Mouse (Mus musculus): ENCODE data around the gene Fam187b. TPM values are rescaled to one million over a fixed set of nuclear protein-coding genes. Genes with fewer than 3 reads are reported as not detected.

Fam187b gene
- polyA plus RNA-seq, 3 experiments from 2014 or later = 0.55 to 1.0 (median 0.96) TPM

DNA sequence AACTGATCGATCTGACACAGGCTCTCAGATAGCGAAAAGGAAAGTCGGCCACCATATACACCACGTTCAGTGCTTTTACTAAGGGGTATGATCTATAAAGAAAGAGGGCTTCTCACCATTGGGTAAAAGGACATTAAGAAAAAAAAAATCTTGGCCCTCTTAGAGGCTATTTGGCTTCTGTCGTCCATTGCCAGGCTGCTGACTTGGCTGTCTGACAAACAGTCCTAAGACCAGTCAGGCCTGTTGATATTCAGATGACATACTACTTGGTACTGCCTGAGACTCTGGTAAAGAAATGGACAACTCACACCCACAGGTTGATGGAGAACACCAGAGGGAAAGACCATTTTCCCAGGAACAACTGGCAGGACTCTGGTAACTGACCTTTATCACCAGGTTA is 39.4 kb downstream of the Fam187b start:
- ATAC-seq = no peak

DNA sequence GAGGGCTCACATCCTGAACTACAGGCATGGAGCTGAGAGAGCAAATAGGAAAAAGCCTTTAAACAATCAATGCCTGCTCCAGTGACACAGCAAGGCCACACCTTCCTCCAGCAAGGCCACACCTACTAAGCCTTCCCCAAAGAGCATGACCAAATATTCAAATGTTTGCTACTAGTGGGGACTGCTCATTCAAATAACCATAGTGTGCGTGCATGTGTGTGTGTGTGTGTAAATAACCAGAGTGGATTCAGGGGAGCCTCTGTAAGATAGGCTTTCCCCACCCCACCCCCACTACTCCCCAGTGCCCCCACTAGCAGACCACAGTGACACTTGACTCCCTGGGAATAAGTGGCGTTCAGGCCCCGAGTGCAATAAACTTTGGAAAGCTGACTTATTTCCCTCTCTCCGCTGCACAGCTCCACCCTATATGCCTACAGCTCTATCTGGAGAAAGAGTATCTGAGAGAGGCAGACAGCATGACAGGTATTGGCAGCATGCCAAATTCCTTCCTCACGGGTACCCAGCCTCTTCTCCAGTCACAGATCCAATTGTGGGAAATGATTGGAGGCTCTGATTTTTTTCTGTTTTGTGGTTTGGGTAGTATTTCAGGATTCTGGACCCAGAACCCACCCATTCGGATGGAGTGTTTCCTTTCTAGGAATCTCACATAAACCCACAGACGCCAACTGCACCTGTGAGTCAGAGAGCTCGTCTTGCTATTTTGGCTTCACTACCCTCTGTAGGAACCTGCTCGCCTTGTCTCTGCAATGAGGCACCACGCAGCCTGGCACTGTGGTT is 43.7 kb downstream of the Fam187b start:
- ATAC-seq = no peak

DNA sequence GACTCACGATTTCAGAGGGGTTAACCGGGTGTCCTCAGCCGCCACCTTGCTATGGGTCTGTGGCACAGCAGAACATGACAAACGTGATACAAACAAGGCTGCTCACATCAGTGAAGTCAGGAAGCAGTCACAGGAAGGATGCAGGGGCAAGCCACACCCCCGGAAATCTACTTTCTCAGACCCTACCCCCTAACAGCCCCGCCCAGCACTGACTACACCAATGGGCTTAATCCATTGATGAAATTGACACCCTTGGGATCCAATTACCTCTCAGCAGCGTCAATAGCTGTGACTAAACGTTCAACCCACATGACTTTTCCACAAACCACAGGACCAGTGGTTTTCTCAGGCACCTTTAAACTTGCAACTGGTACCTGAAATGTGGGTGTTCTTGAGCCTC is 55.0 kb downstream of the Fam187b start:
- no peak for ATAC-seq

DNA sequence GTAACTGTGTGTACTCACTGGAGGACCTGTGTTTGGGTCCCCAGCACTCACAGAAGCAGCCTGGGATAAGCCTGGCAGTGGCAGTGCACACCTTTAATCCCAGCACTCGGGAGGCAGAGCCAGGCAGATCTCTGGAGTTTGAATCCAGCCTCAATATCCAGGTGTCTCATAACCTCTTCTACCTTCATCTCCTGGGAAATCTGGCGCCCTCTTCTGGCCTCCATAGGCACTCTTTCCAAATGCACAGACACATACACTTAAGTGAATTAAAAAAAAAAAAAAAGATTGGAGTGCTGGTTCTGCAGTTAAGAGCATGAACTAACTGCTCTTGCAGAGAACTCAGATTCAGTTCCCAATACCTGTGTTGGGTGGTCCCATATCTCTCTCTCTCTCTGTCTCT is 57.1 kb downstream of the Fam187b start:
- no peak for ATAC-seq

DNA sequence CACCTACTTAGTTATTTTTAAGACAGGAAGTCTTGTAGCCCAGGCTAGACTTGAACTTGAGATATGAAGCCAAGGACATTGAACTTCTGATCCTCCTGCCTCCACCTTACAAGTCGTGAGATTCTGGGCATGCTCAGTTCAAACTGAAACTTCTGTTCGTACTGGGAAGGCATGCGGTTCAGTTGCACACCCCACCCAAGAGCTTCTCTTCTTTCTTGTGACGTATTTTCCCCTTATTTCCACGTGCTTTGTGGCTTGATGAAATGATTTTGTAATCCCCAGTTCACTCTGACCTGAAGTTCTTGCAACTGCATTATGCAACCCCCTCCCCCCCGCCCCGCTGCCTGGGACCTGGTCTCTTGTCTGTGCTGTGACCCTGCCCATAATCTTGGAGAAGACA is 58.1 kb downstream of the Fam187b start:
- no peak for ATAC-seq

DNA sequence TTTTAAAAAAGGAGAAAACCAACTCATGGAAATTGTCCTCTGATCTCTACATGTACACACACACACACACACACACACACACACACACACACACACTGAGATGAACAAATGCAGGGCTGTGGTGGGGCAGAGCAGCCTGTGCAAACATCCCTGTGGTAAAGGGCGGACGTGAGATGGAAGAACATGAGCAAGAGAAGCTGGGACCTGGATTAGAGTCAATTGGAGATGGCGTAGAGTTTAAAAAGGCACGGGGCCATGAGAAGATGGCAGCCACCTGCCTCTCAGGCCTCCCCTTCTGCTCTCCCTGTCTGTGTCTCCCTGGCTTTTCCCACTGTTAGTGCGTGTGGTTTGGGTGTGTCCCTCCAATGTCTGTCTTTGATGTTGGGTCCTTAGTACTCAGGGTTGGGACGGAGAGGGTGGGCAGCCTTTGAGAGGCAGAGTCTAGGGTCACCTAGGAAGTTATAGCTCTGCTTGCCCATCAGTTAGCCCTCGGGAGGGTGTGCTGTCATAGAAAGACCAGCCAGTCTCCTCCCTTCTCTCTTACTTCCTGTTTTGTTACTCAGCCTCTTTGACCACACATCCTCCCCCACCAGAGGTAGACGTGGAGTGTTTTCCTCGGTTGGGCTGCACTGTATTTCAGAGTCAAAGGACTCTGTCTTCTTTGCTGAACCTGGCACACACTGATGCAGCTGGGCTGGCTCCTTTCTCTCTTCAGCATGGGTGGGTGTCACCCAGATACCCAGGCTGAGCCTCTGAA is 60.0 kb downstream of the Fam187b start:
- peak; percentile 69 for ATAC-seq

DNA sequence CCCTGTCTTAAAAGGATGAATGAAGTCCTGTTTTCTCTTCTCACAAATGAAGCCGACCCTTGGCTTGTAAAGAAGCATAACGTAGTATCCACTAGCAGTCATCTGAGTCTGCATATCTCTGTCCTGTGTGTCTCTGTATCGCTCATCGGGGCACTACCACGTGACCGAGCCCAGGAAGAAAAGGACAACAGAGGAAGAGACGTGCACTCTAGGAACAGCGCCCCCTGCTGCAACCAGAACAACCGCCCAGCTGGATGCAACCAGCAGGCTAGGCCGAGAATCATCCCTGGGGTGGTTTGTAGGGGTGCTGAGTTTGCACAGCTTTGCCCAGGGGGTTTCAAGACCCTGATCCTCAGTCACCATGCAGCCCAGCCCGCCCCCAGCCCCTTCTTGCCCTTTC is 61.2 kb downstream of the Fam187b start:
- peak; percentile 39 for ATAC-seq

DNA sequence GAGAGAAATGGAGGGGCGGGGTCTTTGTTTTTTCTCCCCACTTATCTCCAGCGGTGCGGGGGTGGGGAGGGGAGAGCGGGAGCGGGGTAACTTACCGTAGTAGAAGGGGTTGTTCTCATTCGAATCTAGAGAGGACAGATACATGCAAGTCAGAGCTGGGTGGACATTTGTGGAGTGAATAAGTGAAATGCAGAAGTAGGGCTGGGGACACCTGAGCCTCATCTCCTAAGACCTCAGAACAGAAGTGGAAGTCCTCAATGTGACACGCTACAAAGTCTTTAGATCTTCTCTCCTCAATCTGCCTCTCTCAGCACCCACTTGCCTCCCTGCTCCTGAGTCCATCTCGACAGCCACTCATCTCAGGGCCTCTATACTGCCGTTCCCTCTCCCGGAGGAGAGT is 61.7 kb downstream of the Fam187b start:
- ATAC-seq = no peak

DNA sequence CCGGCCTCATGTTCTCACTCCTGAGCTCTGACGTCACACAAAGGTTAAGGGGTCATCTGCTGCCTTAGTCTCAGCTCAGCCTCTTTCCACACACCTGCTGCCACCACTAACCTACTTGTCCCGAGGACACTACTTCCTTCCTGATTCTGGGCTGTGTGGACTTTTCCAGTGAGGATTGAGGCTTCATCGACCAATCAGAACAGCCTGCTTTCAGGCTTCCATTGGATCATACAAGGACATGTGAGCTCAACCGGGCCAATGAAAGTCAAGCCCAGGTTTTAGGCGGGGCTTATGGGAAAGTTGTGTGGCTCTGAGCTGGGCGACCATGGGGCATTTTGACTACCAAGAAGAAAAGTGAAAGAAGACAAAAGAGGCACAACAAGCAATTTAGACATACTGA is 63.3 kb downstream of the Fam187b start:
- no peak for ATAC-seq

DNA sequence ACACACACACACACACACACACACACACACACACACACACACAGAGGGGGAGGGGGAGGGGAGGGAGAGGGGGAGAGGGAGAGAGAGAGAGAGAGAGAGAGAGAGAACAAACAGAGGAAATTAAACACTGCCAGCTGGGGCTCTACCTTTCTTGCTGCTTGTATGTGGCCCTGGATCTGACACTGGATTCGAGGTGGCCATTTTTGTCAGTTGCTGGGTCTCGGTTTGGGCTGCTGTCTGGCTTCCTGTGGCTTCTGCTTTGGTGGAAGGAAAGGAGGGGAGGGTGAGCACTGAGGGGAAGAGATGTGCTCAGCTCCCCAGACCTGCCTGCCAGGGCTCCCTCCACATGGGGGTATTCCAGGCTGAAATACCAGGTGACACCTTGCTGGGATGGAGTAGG is 64.1 kb downstream of the Fam187b start:
- ATAC-seq = peak; percentile 27

DNA sequence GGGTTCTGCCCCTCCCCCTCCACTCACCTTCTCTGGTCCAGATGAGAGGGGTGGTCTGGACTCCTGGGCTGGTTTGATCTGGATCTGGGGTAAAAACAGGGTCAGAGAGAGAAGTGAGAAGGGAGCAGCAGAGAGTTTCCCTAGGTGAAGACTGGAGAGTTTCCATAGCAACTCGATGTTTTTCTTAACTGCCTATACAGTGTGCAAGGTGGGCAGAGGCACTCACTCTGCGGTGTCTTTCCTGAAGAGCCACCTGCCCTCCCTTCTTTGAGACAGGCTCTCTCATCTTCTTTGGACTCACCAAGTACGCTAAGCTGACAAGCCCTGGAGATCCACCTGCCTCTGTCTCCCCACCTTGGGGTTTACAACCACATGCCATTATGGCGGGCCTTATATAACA is 65.4 kb downstream of the Fam187b start:
- ATAC-seq = no peak

Other genes with a start within 250 kb of the Fam187b start
- gene Tmem147, start 244.2 kb upstream of the Fam187b start, polyA plus RNA-seq (2017; shearing (Covaris generic)) = 10 to 100 TPM; 43.1 to 55.2 (median 48.6) TPM
- gene Gapdhs, start 230.1 kb upstream of the Fam187b start, polyA plus RNA-seq (2017; shearing (Covaris generic)) = under 1 TPM in 2 of 3 experiments, not detected in 1; 0.39 to 0.46 TPM
- 1 to 10 TPM in 2 of 3 experiments, not detected in 1; 1.5 to 1.6 TPM for gene Sbsn, start 222.3 kb upstream of the Fam187b start, polyA plus RNA-seq (2017; shearing (Covaris generic))
- gene Dmkn, start 210.0 kb upstream of the Fam187b start, polyA plus RNA-seq (2017; shearing (Covaris generic)) = not detected
- gene Krtdap, start 185.9 kb upstream of the Fam187b start, polyA plus RNA-seq (2017; shearing (Covaris generic)) = not detected
- 1 to 10 TPM in 1 of 3 experiments, under 1 TPM in 2; 0.50 to 3.1 (median 0.82) TPM for gene Ffar2, start 150.0 kb upstream of the Fam187b start, polyA plus RNA-seq (2017; shearing (Covaris generic))
- gene Ffar3, start 117.6 kb upstream of the Fam187b start, polyA plus RNA-seq (2017; shearing (Covaris generic)) = under 1 TPM in 1 of 3 experiments, not detected in 2; 0.27 TPM
- under 1 TPM in 2 of 3 experiments, not detected in 1; 0.17 to 0.20 TPM for gene Ffar1, start 112.2 kb upstream of the Fam187b start, polyA plus RNA-seq (2017; shearing (Covaris generic))
- 10 to 100 TPM; 10.5 to 17.5 (median 12.3) TPM for gene Cd22, start 93.4 kb upstream of the Fam187b start, polyA plus RNA-seq (2017; shearing (Covaris generic))
- not detected for gene Mag, start 58.9 kb upstream of the Fam187b start, polyA plus RNA-seq (2017; shearing (Covaris generic))
- not detected for gene Hamp2, start 49.1 kb upstream of the Fam187b start, polyA plus RNA-seq (2017; shearing (Covaris generic))
- gene Hamp, start 29.8 kb upstream of the Fam187b start, polyA plus RNA-seq (2017; shearing (Covaris generic)) = not detected
- gene Usf2, start 17.0 kb upstream of the Fam187b start, polyA plus RNA-seq (2017; shearing (Covaris generic)) = 10 to 100 TPM in 2 of 3 experiments, 1 to 10 TPM in 1; 8.8 to 18.8 (median 13.6) TPM
- gene Lsr, start 326 bp upstream of the Fam187b start, polyA plus RNA-seq (2017; shearing (Covaris generic)) = 1 to 10 TPM; 1.1 to 2.1 (median 1.4) TPM
- gene Fxyd5, start 68.7 kb downstream of the Fam187b start, polyA plus RNA-seq (2017; shearing (Covaris generic)) = 1,000 to 10,000 TPM; 1,847 to 2,152 (median 2,080) TPM
- not detected for gene Fxyd7, start 77.7 kb downstream of the Fam187b start, polyA plus RNA-seq (2017; shearing (Covaris generic))
- gene Fxyd1, start 83.4 kb downstream of the Fam187b start, polyA plus RNA-seq (2017; shearing (Covaris generic)) = under 1 TPM in 1 of 3 experiments, not detected in 2; 0.85 TPM
- under 1 TPM in 2 of 3 experiments, not detected in 1; 0.09 to 0.13 TPM for gene Lgi4, start 85.6 kb downstream of the Fam187b start, polyA plus RNA-seq (2017; shearing (Covaris generic))
- gene Fxyd3, start 102.9 kb downstream of the Fam187b start, polyA plus RNA-seq (2017; shearing (Covaris generic)) = under 1 TPM in 1 of 3 experiments, not detected in 2; 0.18 TPM
- gene Hpn, start 141.5 kb downstream of the Fam187b start, polyA plus RNA-seq (2017; shearing (Covaris generic)) = 10 to 100 TPM in 1 of 3 experiments, 1 to 10 TPM in 2; 3.1 to 11.0 (median 8.1) TPM
- gene Scn1b, start 153.2 kb downstream of the Fam187b start, polyA plus RNA-seq (2017; shearing (Covaris generic)) = under 1 TPM in 1 of 3 experiments, not detected in 2; 0.30 TPM
- 100 to 1,000 TPM in 1 of 3 experiments, 10 to 100 TPM in 2; 70.7 to 113 (median 98.7) TPM for gene Gramd1a, start 182.1 kb downstream of the Fam187b start, polyA plus RNA-seq (2017; shearing (Covaris generic))